Mouse (Mus musculus): ENCODE results near the gene Adgrb2. TPM values are rescaled to one million over a fixed set of nuclear protein-coding genes. Genes with fewer than 3 reads are reported as not detected.

The Adgrb2 gene
- 0.42 TPM for polyA plus RNA-seq (2017; shearing (Covaris generic))

DNA sequence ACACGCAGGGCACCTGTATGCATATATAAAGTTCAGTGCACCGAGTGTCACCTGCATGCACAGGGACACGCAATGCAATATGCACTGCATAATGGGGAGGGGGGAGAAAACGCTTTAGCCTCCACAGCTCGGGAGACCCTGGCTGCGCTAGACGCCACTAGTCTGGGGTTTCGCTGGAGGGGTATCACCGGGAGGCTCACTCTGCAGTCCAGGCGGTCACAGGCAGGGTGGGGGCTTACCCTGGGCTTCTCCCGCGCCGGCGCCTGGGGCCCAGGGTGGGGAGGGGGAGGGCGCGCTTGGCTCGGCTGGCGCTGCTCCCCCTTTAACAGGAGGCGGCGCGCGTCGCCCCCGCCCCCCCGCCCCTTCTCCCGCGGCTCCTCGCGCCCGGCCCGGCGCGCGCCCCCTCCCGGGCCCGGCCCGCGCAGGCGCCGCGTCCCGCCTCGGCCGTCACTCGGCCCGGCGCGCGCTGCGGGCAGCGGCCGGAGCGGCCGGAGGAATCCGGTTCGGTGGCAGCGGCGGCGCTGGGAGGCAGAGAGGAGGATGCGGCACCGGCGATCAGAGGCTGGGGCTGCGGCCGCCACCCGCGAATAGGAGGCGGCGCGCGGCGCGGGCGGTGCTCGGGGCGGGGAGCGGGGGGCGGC lies at the start of gene Adgrb2:
Gene Adgrb2, plus strand, starts transcription at position 450 of the 641 bp plus-strand sequence.

DNA sequence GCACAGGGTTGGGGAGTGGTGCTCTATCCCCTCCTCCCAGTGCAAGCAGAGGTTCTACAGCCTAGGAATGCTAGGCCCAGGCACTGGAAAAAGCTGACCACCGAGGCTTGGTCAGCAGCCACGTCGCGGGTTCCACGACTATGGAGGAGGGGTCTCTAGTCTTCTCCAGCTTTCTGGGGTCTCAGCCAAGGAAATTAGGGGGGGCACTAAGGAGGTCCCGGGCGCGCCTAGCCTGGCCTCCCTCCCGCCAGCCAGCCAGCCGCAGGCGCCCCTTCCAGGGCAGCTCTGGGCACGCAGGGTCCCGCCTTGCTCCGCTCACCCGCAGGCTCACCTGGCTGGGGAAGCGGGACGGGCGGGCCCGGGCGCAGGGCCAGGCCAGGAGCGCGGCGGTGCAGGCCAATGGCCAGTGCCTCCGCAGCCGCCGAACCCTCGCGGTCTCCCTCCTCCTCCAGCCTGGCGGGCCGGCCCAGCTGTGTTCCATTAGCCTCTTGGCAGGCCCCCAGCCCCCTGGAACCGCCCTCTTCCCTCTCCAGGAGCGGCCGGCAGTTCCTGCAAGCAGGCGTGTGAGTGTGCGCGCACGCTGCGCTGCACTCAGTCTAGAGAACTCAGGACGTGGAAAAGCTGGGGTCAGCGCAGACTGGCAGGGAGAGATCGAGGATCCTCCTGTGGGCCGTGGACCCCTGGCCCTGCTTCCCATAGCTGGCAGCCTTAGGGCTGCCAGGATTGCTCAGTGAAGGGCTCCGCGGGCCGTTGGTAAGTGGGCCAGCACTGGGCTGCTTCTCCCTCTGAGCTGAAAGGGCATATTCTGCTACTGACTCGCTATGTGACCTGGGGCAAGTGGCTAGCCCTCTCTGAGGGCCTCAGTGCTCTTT lies 62.9 kb downstream of the Adgrb2 start, which contains the start of gene Col16a1:
Gene Col16a1, plus strand, starts transcription at position 510 of the 872 bp plus-strand sequence.

Other genes with a start within 250 kb of the Adgrb2 start
- 146 TPM for gene Khdrbs1, start 242.6 kb upstream of the Adgrb2 start, polyA plus RNA-seq (2017; shearing (Covaris generic))
- 391 TPM for gene Ptp4a2, start 173.7 kb upstream of the Adgrb2 start, polyA plus RNA-seq (2017; shearing (Covaris generic))
- not detected for gene Spocd1, start 55.6 kb upstream of the Adgrb2 start, polyA plus RNA-seq (2017; shearing (Covaris generic))
- gene Col16a1, start 63.0 kb downstream of the Adgrb2 start, polyA plus RNA-seq (2017; shearing (Covaris generic)), result not detected
- 53.6 TPM for gene Pef1, start 117.7 kb downstream of the Adgrb2 start, polyA plus RNA-seq (2017; shearing (Covaris generic))
- gene Hcrtr1, start 154.5 kb downstream of the Adgrb2 start, polyA plus RNA-seq (2017; shearing (Covaris generic)), result not detected
- not detected for gene Tinagl1, start 190.3 kb downstream of the Adgrb2 start, polyA plus RNA-seq (2017; shearing (Covaris generic))
- gene Gm853, start 237.5 kb downstream of the Adgrb2 start, polyA plus RNA-seq (2017; shearing (Covaris generic)), result not detected

Measured in naive thymus-derived CD4-positive, alpha-beta T cell, adult 5 months (primary cell).